Mouse (Mus musculus): ENCODE measurements around the gene Krtap9-5. TPM values are rescaled to one million over a fixed set of nuclear protein-coding genes. Genes with fewer than 3 reads are reported as not detected.
A peak's percentile ranks its signal among the peaks of the same experiment; 100 is the strongest.

Krtap9-5 gene
- polyA plus RNA-seq, 1 experiment: not detected

DNA sequence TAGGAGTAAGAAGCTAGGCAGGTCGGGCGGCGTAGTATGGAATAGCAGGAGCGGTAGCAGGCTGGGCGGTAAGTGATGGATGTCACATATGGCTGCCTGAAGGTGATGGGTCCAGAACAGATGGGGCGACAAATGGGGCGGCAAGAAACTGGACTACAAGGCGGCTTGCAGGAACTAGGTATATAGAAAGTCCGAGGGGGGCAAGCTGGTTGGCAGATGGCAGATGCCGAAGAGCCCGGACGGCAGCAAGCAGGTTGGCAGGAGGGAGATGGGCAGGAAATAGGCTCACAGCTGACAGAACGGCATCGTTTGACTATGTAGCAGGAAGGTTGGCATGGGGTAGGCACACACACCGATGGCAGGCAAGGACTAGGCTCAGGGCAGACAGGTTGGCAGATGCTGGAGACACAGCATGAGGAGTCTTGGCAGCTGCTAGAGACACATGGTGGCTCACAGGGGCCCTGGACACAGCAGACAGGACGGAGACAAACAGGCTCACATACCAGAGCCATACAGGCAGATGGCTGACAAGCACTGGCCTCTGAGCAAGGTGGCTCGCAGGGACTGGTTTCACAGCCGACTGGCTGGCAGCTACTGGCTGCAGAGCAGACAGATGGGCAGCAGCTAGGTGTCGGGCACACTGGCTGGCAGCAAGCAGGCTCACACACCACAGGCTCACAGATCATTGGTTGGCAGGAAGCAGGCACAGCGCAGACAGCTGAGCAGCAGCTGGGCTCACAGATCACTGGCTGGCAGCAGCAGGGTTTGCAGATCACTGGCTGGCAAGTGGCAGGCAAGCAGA is 37.2 kb downstream of the Krtap9-5 start:
- Histone ChIP-seq H3ac (ENCODE audit: control insufficient read depth, insufficient read length, low read depth) (peak overlapping the region; percentile 31), H3K4me3 (ENCODE audit: insufficient read depth, poor library complexity, severe bottlenecking) (no peak overlapping the region), H3K79me2 (ENCODE audit: control insufficient read depth, insufficient read depth) (no peaks in the 10 kb centered on the region), H3K36me3 (ENCODE audit: control insufficient read depth, insufficient read depth) (no peaks in the 10 kb centered on the region), H3K27me3 (ENCODE audit: control insufficient read depth, insufficient read depth, insufficient read length) (peaks cover 39% of the 10 kb centered on the region), H3K79me3 (ENCODE audit: low read depth) (no peaks in the 10 kb centered on the region)
- TF ChIP-seq MYOD1 (IDR thresholded peaks at IDR 0.05; ENCODE audit: control insufficient read depth, insufficient read length, low read depth): peak; percentile 90
- TF ChIP-seq MYOG (IDR thresholded peaks at IDR 0.05; ENCODE audit: control insufficient read depth, extremely low read depth, insufficient read length): no peak
- no peak for TF ChIP-seq CTCF (IDR thresholded peaks at IDR 0.05; ENCODE audit: control insufficient read depth, insufficient read depth, insufficient read length)

DNA sequence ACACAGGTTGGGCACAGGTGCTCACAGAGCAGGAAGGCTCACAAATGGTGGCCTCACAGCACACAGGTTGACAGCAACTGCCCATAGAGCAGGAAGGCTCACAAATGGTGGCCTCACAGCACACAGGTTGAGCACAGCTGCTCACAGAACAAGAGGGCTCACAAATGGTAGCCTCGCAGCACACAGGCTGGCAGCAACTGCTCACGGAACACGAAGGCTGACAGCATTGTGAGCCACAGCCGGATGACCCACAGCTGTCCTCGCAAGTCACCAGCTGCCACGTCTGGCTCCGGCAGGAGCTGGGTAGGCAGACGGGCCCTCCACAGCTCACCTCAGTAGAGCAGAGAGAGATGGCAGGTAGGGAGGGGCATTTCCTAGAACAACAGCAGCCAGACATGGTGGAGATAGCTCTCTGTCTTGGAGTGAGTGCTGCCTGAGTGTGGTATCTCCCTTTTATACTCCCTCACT is 37.9 kb downstream of the Krtap9-5 start, which contains the start of gene Krtap16-1:
Gene Krtap16-1 (minus strand): TSS at position 418 of the 468 bp plus-strand sequence.
- Histone ChIP-seq H3ac (ENCODE audit: control insufficient read depth, insufficient read length, low read depth) (peak within 1 kb of the TSS; percentile 31), H3K4me3 (ENCODE audit: insufficient read depth, poor library complexity, severe bottlenecking) (no peak within 1 kb of the TSS), H3K27me3 (ENCODE audit: control insufficient read depth, insufficient read depth, insufficient read length) (peaks cover 31% of the 10 kb centered on the region), H3K79me2 (ENCODE audit: control insufficient read depth, insufficient read depth) (no peaks in the 10 kb centered on the region), H3K79me3 (ENCODE audit: low read depth) (no peaks in the 10 kb centered on the region), H3K36me3 (ENCODE audit: control insufficient read depth, insufficient read depth) (no peaks in the 10 kb centered on the region)
- TF ChIP-seq MYOG (IDR thresholded peaks at IDR 0.05; ENCODE audit: control insufficient read depth, extremely low read depth, insufficient read length) (no peak), MAX (IDR thresholded peaks at IDR 0.05) (no peak), FOSL1 (IDR thresholded peaks at IDR 0.05; ENCODE audit: insufficient read depth, low read length, poor library complexity, severe bottlenecking) (no peak), CTCF (IDR thresholded peaks at IDR 0.05; ENCODE audit: control insufficient read depth, insufficient read depth, insufficient read length) (no peak), CEBPB (IDR thresholded peaks at IDR 0.05; ENCODE audit: low read depth) (no peak), USF1 (IDR thresholded peaks at IDR 0.05; ENCODE audit: low read depth) (no peak), MYOD1 (IDR thresholded peaks at IDR 0.05; ENCODE audit: control insufficient read depth, insufficient read length, low read depth) (peak; percentile 81)

DNA sequence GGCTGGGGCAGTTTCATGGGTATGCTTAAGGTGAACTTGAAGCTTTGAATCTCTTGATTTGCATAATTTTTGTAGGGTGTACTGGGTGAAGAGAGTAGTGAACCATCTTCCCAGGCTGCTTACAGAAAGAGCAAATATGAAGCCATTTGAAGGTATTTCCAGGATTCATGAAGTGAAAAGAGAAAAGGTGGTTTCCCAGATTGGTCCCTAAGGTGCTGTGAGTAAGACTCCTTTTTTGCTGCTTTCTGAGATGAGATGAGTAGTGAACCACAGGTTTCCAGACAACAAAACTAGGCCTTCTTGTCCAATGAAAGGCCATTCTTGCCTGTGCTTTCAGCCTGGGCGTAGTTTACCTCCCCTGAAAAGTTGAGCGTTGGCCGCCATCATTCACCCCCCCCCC is 40.3 kb downstream of the Krtap9-5 start:
- no peaks in the 10 kb centered on the region for H3K36me3 ChIP-seq (ENCODE audit: control insufficient read depth, insufficient read depth)
- no peak overlapping the region for H3K4me3 ChIP-seq (ENCODE audit: insufficient read depth, poor library complexity, severe bottlenecking)
- peaks cover 29% of the 10 kb centered on the region for H3K27me3 ChIP-seq (ENCODE audit: control insufficient read depth, insufficient read depth, insufficient read length)
- H3ac ChIP-seq (ENCODE audit: control insufficient read depth, insufficient read length, low read depth): no peak overlapping the region
- TF ChIP-seq MAX (IDR thresholded peaks at IDR 0.05) (no peak), CTCF (IDR thresholded peaks at IDR 0.05; ENCODE audit: control insufficient read depth, insufficient read depth, insufficient read length) (no peak), MYOD1 (IDR thresholded peaks at IDR 0.05; ENCODE audit: control insufficient read depth, insufficient read length, low read depth) (no peak), MYOG (IDR thresholded peaks at IDR 0.05; ENCODE audit: control insufficient read depth, extremely low read depth, insufficient read length) (no peak), USF1 (IDR thresholded peaks at IDR 0.05; ENCODE audit: low read depth) (no peak), FOSL1 (IDR thresholded peaks at IDR 0.05; ENCODE audit: insufficient read depth, low read length, poor library complexity, severe bottlenecking) (no peak), CEBPB (IDR thresholded peaks at IDR 0.05; ENCODE audit: low read depth) (no peak)
- H3K79me2 ChIP-seq (ENCODE audit: control insufficient read depth, insufficient read depth): no peaks in the 10 kb centered on the region
- no peaks in the 10 kb centered on the region for H3K79me3 ChIP-seq (ENCODE audit: low read depth)

DNA sequence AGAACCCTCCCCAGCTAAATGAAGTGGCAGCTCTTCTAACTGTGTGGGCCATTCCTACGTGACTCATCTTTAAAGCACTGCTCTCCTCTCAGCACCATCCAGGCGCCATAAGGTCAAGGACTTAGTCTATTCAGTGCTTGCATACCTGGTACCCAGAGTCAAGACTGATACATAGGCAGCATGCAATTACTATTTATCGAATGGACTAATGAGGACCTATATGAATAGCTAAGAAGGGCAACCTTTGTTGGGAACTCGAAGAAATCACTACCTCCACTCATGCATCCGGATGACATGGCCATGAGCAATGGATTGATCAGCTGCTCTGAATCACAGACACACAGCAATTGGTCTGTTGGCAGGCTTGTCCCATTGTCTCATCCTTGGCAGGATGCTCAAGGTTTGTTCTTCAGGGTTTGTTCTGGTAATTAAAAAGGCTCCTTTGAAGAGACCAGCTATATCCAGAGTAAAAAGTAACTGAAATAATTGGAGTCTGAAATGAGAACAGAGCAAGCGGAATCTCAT is 41.7 kb downstream of the Krtap9-5 start:
- TF ChIP-seq MYOG (IDR thresholded peaks at IDR 0.05; ENCODE audit: control insufficient read depth, extremely low read depth, insufficient read length) (no peak), CEBPB (IDR thresholded peaks at IDR 0.05; ENCODE audit: low read depth) (no peak), MYOD1 (IDR thresholded peaks at IDR 0.05; ENCODE audit: control insufficient read depth, insufficient read length, low read depth) (peak; percentile 49), USF1 (IDR thresholded peaks at IDR 0.05; ENCODE audit: low read depth) (no peak), MAX (IDR thresholded peaks at IDR 0.05) (no peak), CTCF (IDR thresholded peaks at IDR 0.05; ENCODE audit: control insufficient read depth, insufficient read depth, insufficient read length) (no peak)
- H3K79me2 ChIP-seq (ENCODE audit: control insufficient read depth, insufficient read depth): no peaks in the 10 kb centered on the region

DNA sequence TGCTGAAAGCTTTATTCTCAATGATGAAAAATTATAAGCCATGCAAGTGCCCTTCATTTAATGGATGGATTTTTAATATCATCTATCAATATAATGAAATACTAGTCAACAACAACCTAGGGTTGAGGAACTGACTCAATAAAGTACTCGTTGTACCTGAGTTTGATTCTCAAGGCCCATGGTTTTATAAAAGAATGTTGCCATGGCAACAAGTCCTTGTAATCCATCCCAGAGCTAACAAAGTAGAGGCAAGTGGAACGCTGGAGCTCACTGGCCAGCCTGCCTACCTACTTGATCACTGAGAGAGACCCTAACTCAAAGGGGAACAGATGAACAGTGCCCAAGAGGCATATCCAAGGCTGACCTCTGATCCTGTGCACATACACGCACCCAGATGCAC is 42.3 kb downstream of the Krtap9-5 start:
- no peaks in the 10 kb centered on the region for H3K79me2 ChIP-seq (ENCODE audit: control insufficient read depth, insufficient read depth)
- no peaks in the 10 kb centered on the region for H3K36me3 ChIP-seq (ENCODE audit: control insufficient read depth, insufficient read depth)
- H3ac ChIP-seq (ENCODE audit: control insufficient read depth, insufficient read length, low read depth): no peak overlapping the region
- H3K4me3 ChIP-seq (ENCODE audit: insufficient read depth, poor library complexity, severe bottlenecking): no peak overlapping the region
- peaks cover 26% of the 10 kb centered on the region for H3K27me3 ChIP-seq (ENCODE audit: control insufficient read depth, insufficient read depth, insufficient read length)
- H3K79me3 ChIP-seq (ENCODE audit: low read depth): no peaks in the 10 kb centered on the region
- TF ChIP-seq CTCF (IDR thresholded peaks at IDR 0.05; ENCODE audit: control insufficient read depth, insufficient read depth, insufficient read length): no peak
- TF ChIP-seq MYOD1 (IDR thresholded peaks at IDR 0.05; ENCODE audit: control insufficient read depth, insufficient read length, low read depth): no peak
- no peak for TF ChIP-seq MYOG (IDR thresholded peaks at IDR 0.05; ENCODE audit: control insufficient read depth, extremely low read depth, insufficient read length)
- TF ChIP-seq FOSL1 (IDR thresholded peaks at IDR 0.05; ENCODE audit: insufficient read depth, low read length, poor library complexity, severe bottlenecking): no peak
- TF ChIP-seq USF1 (IDR thresholded peaks at IDR 0.05; ENCODE audit: low read depth): no peak
- no peak for TF ChIP-seq CEBPB (IDR thresholded peaks at IDR 0.05; ENCODE audit: low read depth)
- no peak for TF ChIP-seq MAX (IDR thresholded peaks at IDR 0.05)

More for the DNA sequence above, 41.7 kb downstream of the Krtap9-5 start:
- H3K4me3 ChIP-seq (ENCODE audit: insufficient read depth, poor library complexity, severe bottlenecking): no peak overlapping the region
- H3K36me3 ChIP-seq (ENCODE audit: control insufficient read depth, insufficient read depth): no peaks in the 10 kb centered on the region
- H3K79me3 ChIP-seq (ENCODE audit: low read depth): no peaks in the 10 kb centered on the region
- H3K27me3 ChIP-seq (ENCODE audit: control insufficient read depth, insufficient read depth, insufficient read length): peaks cover 28% of the 10 kb centered on the region
- no peak overlapping the region for H3ac ChIP-seq (ENCODE audit: control insufficient read depth, insufficient read length, low read depth)
